Mouse (Mus musculus) brain, embryonic 14.5 days (tissue): Measurements from ENCODE around the gene Lrig1.
"Not testable (repeated sequence)": the region's sequence is repeated elsewhere in the genome, so short reads cannot be mapped to it uniquely, and the experiment has no call there.

ENCODE experiments used
- CTCF ChIP-seq: fragments of 200-500 bp; IDR thresholded peaks from 2 replicates; pipeline ENCODE4 v1.5.1; 2012; ENCODE audit warnings: inconsistent platforms, mild to moderate bottlenecking, moderate library complexity, borderline replicate concordance; ENCODE audit not compliant: insufficient read depth, insufficient read length; ENCODE audit errors: extremely low read depth
- POLR2A ChIP-seq: fragments of 200-500 bp; IDR thresholded peaks from 2 replicates; pipeline ENCODE4 v1.6.1; 2012; ENCODE audit warnings: mild to moderate bottlenecking, inconsistent platforms, borderline replicate concordance; ENCODE audit not compliant: poor library complexity, insufficient read depth, insufficient read length, severe bottlenecking; ENCODE audit errors: extremely low read depth

- not testable (repeated sequence) for TF ChIP-seq CTCF, POLR2A
Observed at GRCm38 (mm10) chr6:94558603-94559002, 141.4 kb downstream of the Lrig1 start.
